Mouse (Mus musculus) spleen, postnatal 10 days (tissue): Measurements from ENCODE around the gene Slc35d1.

Experiments used
- DNase-seq, 2 experiments: peaks; one replicate each; pipeline ENCODE4 v3.0.0; 2021 to 2022; ENCODE audit warnings: low spot score in 2 of 2

The Slc35d1 gene

GRCm38 (mm10) chr4:103214925-103215820 is at the start of gene Slc35d1:
Gene Slc35d1, minus strand, starts transcription at chr4:103215164.
- DNase-seq: peak; percentile 74 to 81

- no peak for DNase-seq
These were observed 48.9 kb upstream of the Slc35d1 start for GRCm38 (mm10) chr4:103263812-103264396.

GRCm38 (mm10) chr4:103263378-103263777 is 48.4 kb upstream of the Slc35d1 start:
- no peak for DNase-seq

- DNase-seq: no peak
These were observed 43.9 kb upstream of the Slc35d1 start for GRCm38 (mm10) chr4:103258817-103259216.

- no peak for DNase-seq
These were observed 38.9 kb upstream of the Slc35d1 start for GRCm38 (mm10) chr4:103253846-103254245.

GRCm38 (mm10) chr4:103249436-103250085 is 34.6 kb upstream of the Slc35d1 start:
- no peak for DNase-seq

GRCm38 (mm10) chr4:103247813-103248212 is 32.8 kb upstream of the Slc35d1 start:
- DNase-seq: no peak

GRCm38 (mm10) chr4:103247249-103247648 is 32.3 kb upstream of the Slc35d1 start:
- DNase-seq: no peak

GRCm38 (mm10) chr4:103232156-103232555 is 17.2 kb upstream of the Slc35d1 start:
- no peak for DNase-seq

- DNase-seq: no peak
These were observed 7.9 kb upstream of the Slc35d1 start for GRCm38 (mm10) chr4:103222854-103223253.

GRCm38 (mm10) chr4:103221789-103222188 is 6.8 kb upstream of the Slc35d1 start:
- DNase-seq: no peak

GRCm38 (mm10) chr4:103219011-103219410 is 4.0 kb upstream of the Slc35d1 start:
- DNase-seq: no peak

GRCm38 (mm10) chr4:103216046-103216445 is 1.1 kb upstream of the Slc35d1 start:
- DNase-seq: no peak

GRCm38 (mm10) chr4:103214498-103214924 is 453 bp downstream of the Slc35d1 start:
- peak; percentile 73 to 78 for DNase-seq

GRCm38 (mm10) chr4:103213859-103214497 is 986 bp downstream of the Slc35d1 start:
- DNase-seq: peak in 1 of 2 experiments; percentile 31

- no peak for DNase-seq
These were observed 6.4 kb downstream of the Slc35d1 start for GRCm38 (mm10) chr4:103208553-103208952.

- no peak for DNase-seq
These were observed 11.3 kb downstream of the Slc35d1 start for GRCm38 (mm10) chr4:103203646-103204045.

GRCm38 (mm10) chr4:103200046-103200445 is 14.9 kb downstream of the Slc35d1 start:
- DNase-seq: no peak

- DNase-seq: no peak
These were observed 15.9 kb downstream of the Slc35d1 start for GRCm38 (mm10) chr4:103199086-103199485.

- no peak for DNase-seq
These were observed 17.6 kb downstream of the Slc35d1 start for GRCm38 (mm10) chr4:103197401-103197800.

GRCm38 (mm10) chr4:103192421-103192820 is 22.5 kb downstream of the Slc35d1 start:
- DNase-seq: no peak
